Mouse (Mus musculus) spleen, adult 2 months (tissue): ENCODE data around the gene Galnt2. TPM values are rescaled to one million over a fixed set of nuclear protein-coding genes. Genes with fewer than 3 reads are reported as not detected.

Source experiments
- DNase-seq, 2 experiments: peaks; one replicate each; pipeline versions ENCODE4 v3.0.0 to v3.0.0-alpha.2; 2012 to 2021; ENCODE audit warnings: low spot score in 2 of 2, low read depth in 1 of 2
- H3K27ac ChIP-seq: fragments of 200-500 bp; 2 replicates; pipeline ENCODE4 v1.5.1; 2012; ENCODE audit warnings: low read length, inconsistent platforms; ENCODE audit not compliant: insufficient read depth
- H3K27me3 ChIP-seq: fragments of 200-500 bp; 2 replicates; pipeline ENCODE4 v1.6.1; 2012; ENCODE audit warnings: mild to moderate bottlenecking, moderate library complexity, low read length, inconsistent platforms; ENCODE audit not compliant: control insufficient read depth, insufficient read depth
- H3K36me3 ChIP-seq: fragments of 200-500 bp; 2 replicates; pipeline ENCODE4 v1.6.1; 2012; ENCODE audit warnings: mild to moderate bottlenecking, low read length, inconsistent platforms; ENCODE audit not compliant: control insufficient read depth, insufficient read depth
- H3K4me1 ChIP-seq: fragments of 200-500 bp; 2 replicates; pipeline ENCODE4 v1.6.1; 2011; ENCODE audit warnings: inconsistent platforms; ENCODE audit not compliant: control insufficient read depth, insufficient read depth, insufficient read length
- H3K4me3 ChIP-seq: fragments of 200-500 bp; 2 replicates; pipeline ENCODE4 v1.5.1; 2011; ENCODE audit warnings: mild to moderate bottlenecking, inconsistent platforms; ENCODE audit not compliant: insufficient read depth, insufficient read length; ENCODE audit errors: extremely low read depth
- CTCF ChIP-seq: fragments of 200-500 bp; IDR thresholded peaks from 2 replicates; pipeline ENCODE4 v1.5.1; 2011; ENCODE audit warnings: mild to moderate bottlenecking, inconsistent platforms; ENCODE audit not compliant: insufficient read depth, insufficient read length, insufficient replicate concordance; ENCODE audit errors: extremely low read depth
- POLR2A ChIP-seq: fragments of 200-500 bp; IDR thresholded peaks from 2 replicates; pipeline ENCODE4 v1.6.1; 2011; ENCODE audit warnings: low read depth, low read length, inconsistent platforms
- WGBS: fragments of 180-500 bp; shearing (Covaris S2); methylation state at CpG from one replicate; pipeline ENCODE4 v1.1.7; 2018; 5-methylcytosine and 5-hydroxymethylcytosine counted together
- polyA plus RNA-seq: library from polyadenylated mRNA; depleted of rRNA; stranded (reverse); fragments of >200 nt; gene quantifications from 2 replicates; pipeline ENCODE4 v1.2.3, GENCODE M21; 2012

Galnt2 gene
- polyA plus RNA-seq, 1 experiment: 9.4 TPM

GRCm38 (mm10) chr8:124201706-124202105 lies 29.5 kb upstream of the Galnt2 start:
- DNase-seq: no peak
- H3K4me1 ChIP-seq: no peaks in the 10 kb centered on the region
- no peak for TF ChIP-seq CTCF
- TF ChIP-seq POLR2A: no peak
- no peaks in the 10 kb centered on the region for H3K36me3 ChIP-seq
- H3K4me3 ChIP-seq: no peak overlapping the region
- H3K27ac ChIP-seq: no peak overlapping the region
- WGBS: 63% methylated on average over 8 of the region's 8 CpGs
- H3K27me3 ChIP-seq: no peaks in the 10 kb centered on the region

- TF ChIP-seq POLR2A: no peak
- TF ChIP-seq CTCF: no peak
- no peaks in the 10 kb centered on the region for H3K36me3 ChIP-seq
- no peak overlapping the region for H3K27ac ChIP-seq
- H3K4me3 ChIP-seq: no peak overlapping the region
- DNase-seq: no peak
- H3K27me3 ChIP-seq: no peaks in the 10 kb centered on the region
- H3K4me1 ChIP-seq: no peaks in the 10 kb centered on the region
- WGBS: 93% methylated on average over 5 of the region's 5 CpGs
These were observed 28.3 kb upstream of the Galnt2 start for GRCm38 (mm10) chr8:124202895-124203294.

- TF ChIP-seq POLR2A: no peak
- Histone ChIP-seq H3K4me1 (no peaks in the 10 kb centered on the region), H3K36me3 (no peaks in the 10 kb centered on the region), H3K27ac (no peak overlapping the region), H3K27me3 (no peaks in the 10 kb centered on the region), H3K4me3 (no peak overlapping the region)
- no peak for DNase-seq
- 92% methylated on average over 13 of the region's 13 CpGs for WGBS
These were observed 27.1 kb upstream of the Galnt2 start for GRCm38 (mm10) chr8:124204001-124204601.

GRCm38 (mm10) chr8:124212148-124212547 lies 19.0 kb upstream of the Galnt2 start:
- H3K27ac ChIP-seq: no peak overlapping the region
- TF ChIP-seq CTCF: no peak
- TF ChIP-seq POLR2A: no peak
- no peaks in the 10 kb centered on the region for H3K36me3 ChIP-seq
- no peak for DNase-seq
- H3K27me3 ChIP-seq: no peaks in the 10 kb centered on the region
- 45% methylated on average over 2 of the region's 2 CpGs for WGBS
- H3K4me3 ChIP-seq: no peak overlapping the region
- H3K4me1 ChIP-seq: no peaks in the 10 kb centered on the region

GRCm38 (mm10) chr8:124216951-124217350 lies 14.2 kb upstream of the Galnt2 start:
- Histone ChIP-seq H3K36me3 (no peaks in the 10 kb centered on the region), H3K27ac (no peak overlapping the region), H3K4me3 (no peak overlapping the region), H3K4me1 (no peaks in the 10 kb centered on the region), H3K27me3 (no peaks in the 10 kb centered on the region)
- DNase-seq: no peak
- TF ChIP-seq POLR2A (no peak), CTCF (no peak)

- H3K27ac ChIP-seq: no peak overlapping the region
- no peaks in the 10 kb centered on the region for H3K27me3 ChIP-seq
- WGBS: 19% methylated on average over 2 of the region's 2 CpGs
- DNase-seq: no peak
- TF ChIP-seq CTCF: no peak
- no peak for TF ChIP-seq POLR2A
- H3K36me3 ChIP-seq: no peaks in the 10 kb centered on the region
- peaks cover 2% of the 10 kb centered on the region; the same call in 1 of the 2 replicates for H3K4me1 ChIP-seq
- no peak overlapping the region for H3K4me3 ChIP-seq
These were observed 1.3 kb upstream of the Galnt2 start for GRCm38 (mm10) chr8:124229883-124230282.

GRCm38 (mm10) chr8:124230496-124231175 lies 555 bp upstream of the Galnt2 start:
- 51% methylated on average over 8 of the region's 8 CpGs for WGBS
- no peaks in the 10 kb centered on the region for H3K36me3 ChIP-seq
- no peak overlapping the region for H3K27ac ChIP-seq
- H3K27me3 ChIP-seq: no peaks in the 10 kb centered on the region
- H3K4me3 ChIP-seq: peak overlapping the region; percentile 55; the same call in 1 of the 2 replicates
- H3K4me1 ChIP-seq: peaks cover 2% of the 10 kb centered on the region; the same call in 1 of the 2 replicates
- DNase-seq: no peak
- TF ChIP-seq CTCF: no peak
- TF ChIP-seq POLR2A: no peak
